Mouse (Mus musculus) neural tube, embryonic 13.5 days (tissue): ENCODE results near the gene Isoc2a. TPM values are rescaled to one million over a fixed set of nuclear protein-coding genes. Genes with fewer than 3 reads are reported as not detected.

ENCODE experiments used
- ATAC-seq: fragments of 200-750 bp; cut with Nextera tagmentation; 2 replicates; pipeline ENCODE4 v1.8.0; 2017; ENCODE audit warnings: low read depth, mild to moderate bottlenecking, moderate TSS enrichment, moderate library complexity
- H3K27ac ChIP-seq: fragments of 300-500 bp; sonication (generic); replicated peaks from 2 replicates; pipeline ENCODE4 v1.5.1; 2015; ENCODE audit warnings: moderate library complexity, mild to moderate bottlenecking, inconsistent platforms
- H3K27me3 ChIP-seq: fragments of 300-500 bp; sonication (generic); 2 replicates; pipeline ENCODE4 v1.6.1; 2015; ENCODE audit warnings: mild to moderate bottlenecking, inconsistent platforms
- H3K36me3 ChIP-seq: fragments of 300-500 bp; sonication (generic); 2 replicates; pipeline ENCODE4 v1.6.1; 2015; ENCODE audit warnings: mild to moderate bottlenecking, inconsistent platforms
- H3K4me1 ChIP-seq: fragments of 300-500 bp; sonication (generic); replicated peaks from 2 replicates; pipeline ENCODE4 v1.6.1; 2015; ENCODE audit warnings: inconsistent platforms
- H3K4me2 ChIP-seq: fragments of 300-500 bp; sonication (generic); 2 replicates; pipeline ENCODE4 v1.6.1; 2015; ENCODE audit warnings: inconsistent platforms, mild to moderate bottlenecking, moderate library complexity
- H3K4me3 ChIP-seq: fragments of 300-500 bp; sonication (generic); 2 replicates; pipeline ENCODE4 v1.5.1; 2015; ENCODE audit warnings: mild to moderate bottlenecking, inconsistent platforms
- H3K9ac ChIP-seq: fragments of 300-500 bp; sonication (generic); 2 replicates; pipeline ENCODE4 v1.6.1; 2015; ENCODE audit warnings: moderate library complexity, mild to moderate bottlenecking, inconsistent platforms
- H3K9me3 ChIP-seq: fragments of 300-500 bp; sonication (generic); 2 replicates; pipeline ENCODE4 v1.6.1; 2016; ENCODE audit warnings: inconsistent platforms
- WGBS: fragments of 180-500 bp; shearing (Covaris S2); methylation state at CpG from one replicate; pipeline ENCODE4 v1.1.7; 2015; 5-methylcytosine and 5-hydroxymethylcytosine counted together
- polyA plus RNA-seq: library from polyadenylated mRNA; unstranded; fragments of >200 nt; fragmentation: Nextera tagmentation; extraction: Ambion mirVana; gene quantifications from 2 replicates; pipeline ENCODE4 v1.2.1, GENCODE M21; 2015

The Isoc2a gene
- polyA plus RNA-seq, 1 experiment from 2014 or later, result 0.91 TPM

- Histone ChIP-seq H3K27me3 (no peaks in the 10 kb centered on the region), H3K9ac (peak overlapping the region; percentile 73), H3K9me3 (no peaks in the 10 kb centered on the region), H3K4me3 (no peak overlapping the region), H3K4me1 (peaks cover 78% of the 10 kb centered on the region), H3K4me2 (peak overlapping the region; percentile 95; the same call in 1 of the 2 replicates), H3K36me3 (peaks cover 40% of the 10 kb centered on the region), H3K27ac (peak overlapping the region; percentile 99)
- ATAC-seq, result no peak
- 63% methylated on average over 23 of the region's 23 CpGs for WGBS
These were observed 44.2 kb downstream of the Isoc2a start for GRCm38 (mm10) chr7:4920976-4921823.

- Histone ChIP-seq H3K27me3 (no peaks in the 10 kb centered on the region), H3K9me3 (no peaks in the 10 kb centered on the region), H3K9ac (peak within 1 kb of the TSS; percentile 73), H3K4me2 (peak within 1 kb of the TSS; percentile 95), H3K4me3 (peak within 1 kb of the TSS; percentile 43), H3K36me3 (peaks cover 40% of the 10 kb centered on the region), H3K4me1 (peaks cover 76% of the 10 kb centered on the region), H3K27ac (peak within 1 kb of the TSS; percentile 99)
- 34% methylated on average over 8 of the region's 8 CpGs for WGBS
- ATAC-seq, result no peak
These were observed 45.0 kb downstream of the Isoc2a start, which contains the start of gene Nat14 for GRCm38 (mm10) chr7:4921824-4922482. Nat14 (plus strand) TSS chr7:4922028.

- no peaks in the 10 kb centered on the region for H3K27me3 ChIP-seq
- peaks cover 39% of the 10 kb centered on the region for H3K36me3 ChIP-seq
- H3K9me3 ChIP-seq, result no peaks in the 10 kb centered on the region
- WGBS, result under 1% methylated on average over 14 of the region's 14 CpGs
- peak overlapping the region; percentile 95 for H3K4me2 ChIP-seq
- H3K4me1 ChIP-seq, result peaks cover 76% of the 10 kb centered on the region
- H3K9ac ChIP-seq, result peak overlapping the region; percentile 73
- H3K4me3 ChIP-seq, result peak overlapping the region; percentile 43
- peak overlapping the region; percentile 99 for H3K27ac ChIP-seq
- ATAC-seq, result peak; percentile 80
These were observed 45.6 kb downstream of the Isoc2a start for GRCm38 (mm10) chr7:4922508-4922907.

- 2% methylated on average over 14 of the region's 14 CpGs for WGBS
- Histone ChIP-seq H3K27me3 (no peaks in the 10 kb centered on the region), H3K4me1 (peaks cover 77% of the 10 kb centered on the region), H3K4me3 (peak overlapping the region; percentile 43), H3K27ac (peak overlapping the region; percentile 99), H3K9ac (peak overlapping the region; percentile 76), H3K4me2 (peak overlapping the region; percentile 95), H3K9me3 (no peaks in the 10 kb centered on the region), H3K36me3 (peaks cover 33% of the 10 kb centered on the region)
- ATAC-seq, result peak; percentile 67
These were observed 46.1 kb downstream of the Isoc2a start for GRCm38 (mm10) chr7:4922931-4923565.

GRCm38 (mm10) chr7:4923586-4924364 is 46.8 kb downstream of the Isoc2a start:
- Histone ChIP-seq H3K27me3 (no peaks in the 10 kb centered on the region), H3K4me2 (peak overlapping the region; percentile 95), H3K9ac (peak overlapping the region; percentile 76), H3K36me3 (peaks cover 27% of the 10 kb centered on the region), H3K9me3 (no peaks in the 10 kb centered on the region), H3K4me3 (peak overlapping the region; percentile 43), H3K27ac (peak overlapping the region; percentile 99), H3K4me1 (peaks cover 76% of the 10 kb centered on the region)
- peak; percentile 4 for ATAC-seq
- 4% methylated on average over 37 of the region's 37 CpGs for WGBS

GRCm38 (mm10) chr7:4924483-4924882 is 47.5 kb downstream of the Isoc2a start:
- Histone ChIP-seq H3K9me3 (no peaks in the 10 kb centered on the region), H3K4me2 (peak overlapping the region; percentile 95)
- whole genome bisulfite sequencing, result 4% methylated on average over 4 of the region's 4 CpGs

GRCm38 (mm10) chr7:4924891-4925301 is 47.9 kb downstream of the Isoc2a start:
- no peak overlapping the region for H3K4me3 ChIP-seq
- peak overlapping the region; percentile 99 for H3K27ac ChIP-seq
- H3K4me2 ChIP-seq, result peak overlapping the region; percentile 95
- 8% methylated on average over 4 of the region's 4 CpGs for WGBS
- peaks cover 76% of the 10 kb centered on the region for H3K4me1 ChIP-seq
- H3K36me3 ChIP-seq, result peaks cover 15% of the 10 kb centered on the region
- peak overlapping the region; percentile 76 for H3K9ac ChIP-seq
- no peak for ATAC-seq
- no peaks in the 10 kb centered on the region for H3K9me3 ChIP-seq
- H3K27me3 ChIP-seq, result no peaks in the 10 kb centered on the region

More at GRCm38 (mm10) chr7:4924483-4924882, 47.5 kb downstream of the Isoc2a start:
- peak overlapping the region; percentile 99 for H3K27ac ChIP-seq
- H3K27me3 ChIP-seq, result no peaks in the 10 kb centered on the region
- H3K4me1 ChIP-seq, result peaks cover 76% of the 10 kb centered on the region
- peak overlapping the region; percentile 76 for H3K9ac ChIP-seq
- H3K4me3 ChIP-seq, result peak overlapping the region; percentile 43
- H3K36me3 ChIP-seq, result peaks cover 20% of the 10 kb centered on the region
- ATAC-seq, result no peak

GRCm38 (mm10) chr7:4925441-4926381 is 48.8 kb downstream of the Isoc2a start, which contains the start of gene Ssc5d:
Ssc5d (plus strand) TSS chr7:4925785.
- ATAC-seq, result no peak
- WGBS, result 14% methylated on average over 6 of the region's 6 CpGs
- Histone ChIP-seq H3K4me3 (no peak within 1 kb of the TSS), H3K4me2 (peak within 1 kb of the TSS; percentile 95), H3K27ac (peak within 1 kb of the TSS; percentile 99), H3K36me3 (peaks cover 7% of the 10 kb centered on the region), H3K27me3 (no peaks in the 10 kb centered on the region), H3K9me3 (no peaks in the 10 kb centered on the region), H3K9ac (peak within 1 kb of the TSS; percentile 76), H3K4me1 (peaks cover 74% of the 10 kb centered on the region)

GRCm38 (mm10) chr7:4926849-4927248 is 49.9 kb downstream of the Isoc2a start:
- 0 out of 2 replicates have a peak overlapping the region, but pooled peaks have one; percentile 4 for H3K9ac ChIP-seq
- WGBS, result 63% methylated on average over 16 of the region's 16 CpGs
- no peak overlapping the region for H3K4me3 ChIP-seq
- ATAC-seq, result no peak
- H3K36me3 ChIP-seq, result no peaks in the 10 kb centered on the region
- H3K9me3 ChIP-seq, result no peaks in the 10 kb centered on the region
- H3K27ac ChIP-seq, result no peak overlapping the region
- no peak overlapping the region for H3K4me2 ChIP-seq
- peaks cover 63% of the 10 kb centered on the region for H3K4me1 ChIP-seq
- H3K27me3 ChIP-seq, result no peaks in the 10 kb centered on the region

GRCm38 (mm10) chr7:4927711-4928110 is 50.8 kb downstream of the Isoc2a start:
- Histone ChIP-seq H3K27me3 (no peaks in the 10 kb centered on the region), H3K27ac (no peak overlapping the region), H3K4me1 (peaks cover 54% of the 10 kb centered on the region), H3K36me3 (no peaks in the 10 kb centered on the region), H3K9me3 (no peaks in the 10 kb centered on the region), H3K4me2 (no peak overlapping the region), H3K9ac (no peak overlapping the region; the same call in 1 of the 2 replicates), H3K4me3 (no peak overlapping the region)
- no peak for ATAC-seq
- WGBS, result 62% methylated on average over 8 of the region's 8 CpGs
